Mouse (Mus musculus): ENCODE data around the gene Twf2. TPM values are rescaled to one million over a fixed set of nuclear protein-coding genes. Genes with fewer than 3 reads are reported as not detected.

Twf2 gene
- polyA plus RNA-seq, 1 experiment from 2014 or later: 35.9 TPM

GRCm38 (mm10) chr9:106231816-106232215, 28.9 kb downstream of the Twf2 start:
- Histone ChIP-seq H3K27ac (no peak overlapping the region), H3K9ac (no peak overlapping the region), H3K4me1 (peaks cover 15% of the 10 kb centered on the region), H3K27me3 (replicated peaks) (peaks cover 10% of the 10 kb centered on the region), H3K4me3 (no peak overlapping the region), H3K4me2 (no peak overlapping the region), H3K36me3 (peaks cover 43% of the 10 kb centered on the region), H3K9me3 (replicated peaks) (no peaks in the 10 kb centered on the region)
- ATAC-seq: no peak
- WGBS (ENCODE audit: insufficient replicate concordance): 56% methylated on average over 4 of the region's 4 CpGs

GRCm38 (mm10) chr9:106232956-106233355, 30.0 kb downstream of the Twf2 start:
- Histone ChIP-seq H3K27me3 (replicated peaks) (0 out of 2 replicates have a peak, but pooled peaks cover 3% of the 10 kb centered on the region), H3K36me3 (peaks cover 54% of the 10 kb centered on the region), H3K9ac (no peak overlapping the region), H3K4me3 (no peak overlapping the region), H3K4me2 (no peak overlapping the region), H3K4me1 (peaks cover 4% of the 10 kb centered on the region; the same call in 1 of the 2 replicates), H3K27ac (no peak overlapping the region), H3K9me3 (replicated peaks) (no peaks in the 10 kb centered on the region)
- 81% methylated on average over 3 of the region's 3 CpGs for WGBS (ENCODE audit: insufficient replicate concordance)
- ATAC-seq: no peak

GRCm38 (mm10) chr9:106233953-106234352, 31.0 kb downstream of the Twf2 start:
- H3K4me3 ChIP-seq: no peak overlapping the region
- no peaks in the 10 kb centered on the region for H3K4me1 ChIP-seq
- H3K9ac ChIP-seq: no peak overlapping the region
- no peak for ATAC-seq
- 0 out of 2 replicates have a peak, but pooled peaks cover 3% of the 10 kb centered on the region for H3K27me3 ChIP-seq (replicated peaks)
- H3K27ac ChIP-seq: no peak overlapping the region
- no peaks in the 10 kb centered on the region for H3K9me3 ChIP-seq (replicated peaks)
- no peak overlapping the region for H3K4me2 ChIP-seq
- WGBS (ENCODE audit: insufficient replicate concordance): 81% methylated on average over 6 of the region's 6 CpGs
- peaks cover 64% of the 10 kb centered on the region for H3K36me3 ChIP-seq

- H3K9ac ChIP-seq: no peak overlapping the region
- H3K4me1 ChIP-seq: no peaks in the 10 kb centered on the region
- peaks cover 77% of the 10 kb centered on the region for H3K36me3 ChIP-seq
- H3K27ac ChIP-seq: no peak overlapping the region
- no peaks in the 10 kb centered on the region for H3K27me3 ChIP-seq (replicated peaks)
- WGBS (ENCODE audit: insufficient replicate concordance): 81% methylated on average over 23 of the region's 23 CpGs
- no peak for ATAC-seq
- no peak overlapping the region for H3K4me3 ChIP-seq
- no peak overlapping the region for H3K4me2 ChIP-seq
- H3K9me3 ChIP-seq (replicated peaks): no peaks in the 10 kb centered on the region
Measured at GRCm38 (mm10) chr9:106235194-106235830, 32.4 kb downstream of the Twf2 start.

- Histone ChIP-seq H3K4me1 (no peaks in the 10 kb centered on the region), H3K9ac (no peak overlapping the region), H3K9me3 (replicated peaks) (no peaks in the 10 kb centered on the region), H3K27ac (no peak overlapping the region), H3K4me3 (no peak overlapping the region), H3K4me2 (no peak overlapping the region), H3K27me3 (replicated peaks) (no peaks in the 10 kb centered on the region), H3K36me3 (peaks cover 87% of the 10 kb centered on the region)
- 84% methylated on average over 23 of the region's 23 CpGs for WGBS (ENCODE audit: insufficient replicate concordance)
- ATAC-seq: no peak
Measured at GRCm38 (mm10) chr9:106236156-106236817, 33.4 kb downstream of the Twf2 start.

- no peak for ATAC-seq
- no peak overlapping the region for H3K9ac ChIP-seq
- peaks cover 92% of the 10 kb centered on the region for H3K36me3 ChIP-seq
- no peak overlapping the region for H3K4me3 ChIP-seq
- H3K27ac ChIP-seq: no peak overlapping the region
- H3K9me3 ChIP-seq (replicated peaks): no peaks in the 10 kb centered on the region
- H3K4me2 ChIP-seq: no peak overlapping the region
- no peaks in the 10 kb centered on the region for H3K4me1 ChIP-seq
- WGBS (ENCODE audit: insufficient replicate concordance): 79% methylated on average over 3 of the region's 3 CpGs
- no peaks in the 10 kb centered on the region for H3K27me3 ChIP-seq (replicated peaks)
Measured at GRCm38 (mm10) chr9:106236818-106237211, 33.9 kb downstream of the Twf2 start.

GRCm38 (mm10) chr9:106237401-106237800, 34.5 kb downstream of the Twf2 start:
- H3K9ac ChIP-seq: no peak overlapping the region
- no peak overlapping the region for H3K4me2 ChIP-seq
- no peak overlapping the region for H3K27ac ChIP-seq
- no peaks in the 10 kb centered on the region for H3K27me3 ChIP-seq (replicated peaks)
- H3K36me3 ChIP-seq: peaks cover 97% of the 10 kb centered on the region
- no peaks in the 10 kb centered on the region for H3K9me3 ChIP-seq (replicated peaks)
- ATAC-seq: no peak
- H3K4me3 ChIP-seq: no peak overlapping the region
- no peaks in the 10 kb centered on the region for H3K4me1 ChIP-seq
- 81% methylated on average over 8 of the region's 8 CpGs for WGBS (ENCODE audit: insufficient replicate concordance)

- H3K4me3 ChIP-seq: no peak overlapping the region
- no peak overlapping the region for H3K9ac ChIP-seq
- 82% methylated on average over 10 of the region's 10 CpGs for WGBS (ENCODE audit: insufficient replicate concordance)
- H3K4me1 ChIP-seq: no peaks in the 10 kb centered on the region
- H3K27ac ChIP-seq: no peak overlapping the region
- no peak for ATAC-seq
- no peaks in the 10 kb centered on the region for H3K9me3 ChIP-seq (replicated peaks)
- peaks cover 97% of the 10 kb centered on the region for H3K36me3 ChIP-seq
- no peaks in the 10 kb centered on the region for H3K27me3 ChIP-seq (replicated peaks)
- H3K4me2 ChIP-seq: no peak overlapping the region
Measured at GRCm38 (mm10) chr9:106237878-106238277, 35.0 kb downstream of the Twf2 start.

GRCm38 (mm10) chr9:106241541-106242164, 38.7 kb downstream of the Twf2 start:
- Histone ChIP-seq H3K4me3 (no peak overlapping the region), H3K27ac (no peak overlapping the region), H3K9ac (no peak overlapping the region), H3K27me3 (replicated peaks) (no peaks in the 10 kb centered on the region), H3K9me3 (replicated peaks) (no peaks in the 10 kb centered on the region), H3K4me2 (no peak overlapping the region), H3K4me1 (peaks cover 14% of the 10 kb centered on the region), H3K36me3 (peaks cover 74% of the 10 kb centered on the region)
- ATAC-seq: no peak
- 75% methylated on average over 10 of the region's 10 CpGs for WGBS (ENCODE audit: insufficient replicate concordance)

GRCm38 (mm10) chr9:106242813-106243488, 40.0 kb downstream of the Twf2 start:
- H3K4me2 ChIP-seq: peak overlapping the region; percentile 10; the same call in 1 of the 2 replicates
- H3K4me1 ChIP-seq: peaks cover 23% of the 10 kb centered on the region
- no peaks in the 10 kb centered on the region for H3K27me3 ChIP-seq (replicated peaks)
- 54% methylated on average over 19 of the region's 19 CpGs for whole genome bisulfite sequencing (ENCODE audit: insufficient replicate concordance)
- H3K36me3 ChIP-seq: peaks cover 61% of the 10 kb centered on the region
- ATAC-seq: no peak
- H3K9me3 ChIP-seq (replicated peaks): no peaks in the 10 kb centered on the region
- H3K27ac ChIP-seq: peak overlapping the region; percentile 40
- no peak overlapping the region for H3K9ac ChIP-seq
- no peak overlapping the region for H3K4me3 ChIP-seq

- 67% methylated on average over 11 of the region's 11 CpGs for WGBS (ENCODE audit: insufficient replicate concordance)
- no peak overlapping the region for H3K4me2 ChIP-seq
- no peaks in the 10 kb centered on the region for H3K27me3 ChIP-seq (replicated peaks)
- H3K36me3 ChIP-seq: peaks cover 6% of the 10 kb centered on the region
- no peak overlapping the region for H3K4me3 ChIP-seq
- no peak for ATAC-seq
- no peak overlapping the region for H3K27ac ChIP-seq
- H3K9me3 ChIP-seq (replicated peaks): no peaks in the 10 kb centered on the region
- no peak overlapping the region for H3K9ac ChIP-seq
- peaks cover 29% of the 10 kb centered on the region for H3K4me1 ChIP-seq
Measured at GRCm38 (mm10) chr9:106249550-106249949, 46.6 kb downstream of the Twf2 start.

GRCm38 (mm10) chr9:106250245-106250644, 47.3 kb downstream of the Twf2 start:
- no peaks in the 10 kb centered on the region for H3K9me3 ChIP-seq (replicated peaks)
- H3K4me3 ChIP-seq: no peak overlapping the region
- no peak overlapping the region for H3K27ac ChIP-seq
- no peaks in the 10 kb centered on the region for H3K27me3 ChIP-seq (replicated peaks)
- peaks cover 2% of the 10 kb centered on the region for H3K36me3 ChIP-seq
- no peak overlapping the region for H3K4me2 ChIP-seq
- no peak overlapping the region for H3K9ac ChIP-seq
- peaks cover 29% of the 10 kb centered on the region for H3K4me1 ChIP-seq
- no peak for ATAC-seq
- WGBS (ENCODE audit: insufficient replicate concordance): 37% methylated on average over 4 of the region's 4 CpGs

Data from liver, embryonic 12.5 days (tissue).